15 mouse cellular contexts compared by ENCODE assay signal in genomic region chr11:64738948-64739347, GRCm38 (mm10).
"Had no signal": no experiment of that assay in that cellular context is flagged by ENCODE, and none has a peak within 500 bp of the region (broad histone marks: within the 10 kb centered on the region; RNA-seq: fewer than 3 reads in every experiment).

No protein-coding gene starts in this region.

- DNase-seq: kidney, adult 2 months; kidney, postnatal 10 days; kidney, postnatal 36 days; left cerebral cortex, postnatal 4 days; liver, embryonic 13.5 days; lung, adult 2 months; lung, postnatal 14 days; lung, postnatal 4 days; thymus, adult 2 months; thymus, postnatal 14 days; thymus, postnatal 4 days had no signal

- H3K36me3 ChIP-seq: liver, embryonic 13.5 days; midbrain, embryonic 12.5 days had no signal

- H3K4me3 ChIP-seq: liver, embryonic 13.5 days; midbrain, embryonic 12.5 days; myocyte had no signal

- H3K9ac ChIP-seq: liver, embryonic 13.5 days; midbrain, embryonic 12.5 days had no signal

- H3K9me3 ChIP-seq: liver, embryonic 13.5 days; midbrain, embryonic 12.5 days had no signal

- H3K27ac ChIP-seq: liver, embryonic 13.5 days; midbrain, embryonic 12.5 days; stomach, postnatal 0 days had no signal

- H3K27me3 ChIP-seq: liver, embryonic 13.5 days; midbrain, embryonic 12.5 days had no signal

- H3K4me1 ChIP-seq: liver, embryonic 13.5 days; midbrain, embryonic 12.5 days had no signal

- ATAC-seq: midbrain, embryonic 16.5 days had no signal

- H3K4me2 ChIP-seq: liver, embryonic 13.5 days; midbrain, embryonic 12.5 days had no signal
